In the genomic region with DNA sequence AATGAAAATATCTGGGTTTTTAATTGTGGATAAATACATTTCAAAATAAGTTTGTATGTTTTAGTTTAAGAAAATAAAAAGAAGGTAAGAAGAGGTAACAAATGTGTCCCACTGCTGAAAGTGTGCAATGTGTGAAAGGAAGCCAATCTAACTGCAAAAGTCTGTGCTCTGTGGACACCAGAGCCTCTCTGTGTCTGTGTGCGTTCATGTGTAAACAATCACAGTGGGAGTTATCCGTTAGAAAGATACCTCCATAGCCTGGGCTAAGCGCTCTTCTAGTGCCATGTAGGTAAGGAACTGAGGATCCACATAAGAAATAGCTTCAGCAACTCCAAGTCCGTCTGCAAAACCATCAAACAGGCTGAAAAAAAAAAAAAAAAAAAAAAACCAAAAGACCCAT, we compare ENCODE assay signal across 22 mouse cellular contexts. TPM values are rescaled to one million over a fixed set of nuclear protein-coding genes. Genes with fewer than 3 reads are reported as not detected.
DNase-seq lines count a peak whose midpoint lies in the region; ATAC-seq and TF ChIP-seq lines count a peak whose summit lies in the region.
"Had no signal": no experiment of that assay in that cellular context is flagged by ENCODE, and none has a peak within 500 bp of the region (broad histone marks: within the 10 kb centered on the region; RNA-seq: fewer than 3 reads in every experiment).

No protein-coding gene starts in this region.

- H3K4me3 ChIP-seq in forebrain, embryonic 14.5 days (ENCODE audit: low read depth, low read length) = no peak overlapping the region
- H3K4me3 ChIP-seq in forebrain, embryonic 15.5 days = no peak overlapping the region
- no peak overlapping the region for H3K4me3 ChIP-seq in midbrain, postnatal 0 days (ENCODE audit: low read depth, low read length)
- H3K4me3 ChIP-seq: embryonic facial prominence, embryonic 10.5 days; embryonic facial prominence, embryonic 13.5 days; erythroblast, embryonic 14.5 days; forebrain, embryonic 12.5 days; gastrocnemius, adult 2 months; hindbrain, embryonic 12.5 days; hindbrain, embryonic 15.5 days had no signal

- peaks cover 50% of the 10 kb centered on the region for H3K36me3 ChIP-seq in forebrain, embryonic 14.5 days (ENCODE audit: control insufficient read depth, insufficient read depth, low read length)
- H3K36me3 ChIP-seq in forebrain, embryonic 15.5 days = peaks cover 35% of the 10 kb centered on the region
- H3K36me3 ChIP-seq in midbrain, postnatal 0 days (ENCODE audit: insufficient read depth, low read length) = peaks cover 13% of the 10 kb centered on the region

- peak; percentile 34 for DNase-seq in cerebellum, adult 9-11 months
- DNase-seq in cerebellum, adult 11-12 months = no peak
- peak; percentile 7 for DNase-seq in forebrain, embryonic 14.5 days (ENCODE audit: low spot score)
- peak; percentile 38 for DNase-seq in retina, embryonic 14.5 days (ENCODE audit: low spot score)
- DNase-seq in midbrain, postnatal 0 days (ENCODE audit: low spot score) = no peak
- DNase-seq: adrenal gland, adult 2 months; adrenal gland, postnatal 14 days; forebrain, postnatal 0 days; gastrocnemius, adult 2 months; gastrocnemius, postnatal 14 days; heart, adult 11 months; kidney, adult 2 months had no signal

- H3K27me3 ChIP-seq in forebrain, embryonic 14.5 days (replicated peaks; ENCODE audit: control insufficient read depth, insufficient read depth, low read length) = no peaks in the 10 kb centered on the region
- no peaks in the 10 kb centered on the region for H3K27me3 ChIP-seq in forebrain, embryonic 15.5 days
- no peaks in the 10 kb centered on the region for H3K27me3 ChIP-seq in midbrain, postnatal 0 days (ENCODE audit: insufficient read depth, low read length)
- H3K27me3 ChIP-seq: embryonic facial prominence, embryonic 13.5 days; forebrain, embryonic 12.5 days; hindbrain, embryonic 12.5 days; hindbrain, embryonic 15.5 days had no signal

- H3K9me3 ChIP-seq in forebrain, embryonic 14.5 days (replicated peaks; ENCODE audit: control insufficient read depth, low read length) = no peaks in the 10 kb centered on the region
- no peaks in the 10 kb centered on the region for H3K9me3 ChIP-seq in forebrain, embryonic 15.5 days
- H3K9me3 ChIP-seq in midbrain, postnatal 0 days (ENCODE audit: low read length) = no peaks in the 10 kb centered on the region
- H3K9me3 ChIP-seq: embryonic facial prominence, embryonic 10.5 days; embryonic facial prominence, embryonic 13.5 days; forebrain, embryonic 12.5 days; hindbrain, embryonic 12.5 days; hindbrain, embryonic 15.5 days had no signal

- 40% methylated on average over 4 of the region's 4 CpGs for WGBS in forebrain, embryonic 14.5 days
- WGBS in forebrain, embryonic 15.5 days = 44% methylated on average over 4 of the region's 4 CpGs
- WGBS in midbrain, postnatal 0 days = 37% methylated on average over 4 of the region's 4 CpGs

- H3K4me2 ChIP-seq in forebrain, embryonic 14.5 days (ENCODE audit: low read length) = no peak overlapping the region
- no peak overlapping the region for H3K4me2 ChIP-seq in forebrain, embryonic 15.5 days (replicated peaks)
- no peak overlapping the region for H3K4me2 ChIP-seq in midbrain, postnatal 0 days (ENCODE audit: low read depth, low read length, poor library complexity, severe bottlenecking)
- H3K4me2 ChIP-seq: embryonic facial prominence, embryonic 13.5 days; forebrain, embryonic 12.5 days; heart, embryonic 11.5 days; hindbrain, embryonic 12.5 days; hindbrain, embryonic 15.5 days had no signal

- no peak for ATAC-seq in forebrain, embryonic 14.5 days
- no peak for ATAC-seq in forebrain, embryonic 15.5 days (replicated peaks)
- ATAC-seq in midbrain, postnatal 0 days (ENCODE audit: low FRiP score) = no peak
- ATAC-seq: CD4-positive, CD25-positive, alpha-beta regulatory T cell, adult 4 months; forebrain, postnatal 0 days; intestine, postnatal 0 days had no signal

- no peak for TF ChIP-seq CTCF in midbrain, postnatal 0 days (IDR thresholded peaks at IDR 0.05)

- no peaks in the 10 kb centered on the region for H3K4me1 ChIP-seq in forebrain, embryonic 14.5 days (ENCODE audit: control insufficient read depth, insufficient read depth, low read length)
- no peaks in the 10 kb centered on the region for H3K4me1 ChIP-seq in forebrain, embryonic 15.5 days
- H3K4me1 ChIP-seq in midbrain, postnatal 0 days (ENCODE audit: insufficient read depth, low read length) = no peaks in the 10 kb centered on the region
- H3K4me1 ChIP-seq: embryonic facial prominence, embryonic 10.5 days; embryonic facial prominence, embryonic 13.5 days; forebrain, embryonic 12.5 days; hindbrain, embryonic 12.5 days; hindbrain, embryonic 15.5 days had no signal

- H3K27ac ChIP-seq in forebrain, embryonic 14.5 days (ENCODE audit: low read depth, low read length) = no peak overlapping the region
- H3K27ac ChIP-seq in forebrain, embryonic 15.5 days (replicated peaks) = no peak overlapping the region
- no peak overlapping the region for H3K27ac ChIP-seq in midbrain, postnatal 0 days (ENCODE audit: low read depth, low read length)
- H3K27ac ChIP-seq: embryonic facial prominence, embryonic 10.5 days; embryonic facial prominence, embryonic 13.5 days; forebrain, embryonic 12.5 days; gastrocnemius, adult 2 months; hindbrain, embryonic 12.5 days; hindbrain, embryonic 15.5 days had no signal

- no peak overlapping the region for H3K9ac ChIP-seq in forebrain, embryonic 14.5 days (ENCODE audit: low read length)
- H3K9ac ChIP-seq in forebrain, embryonic 15.5 days (replicated peaks) = no peak overlapping the region
- H3K9ac ChIP-seq in midbrain, postnatal 0 days (replicated peaks; ENCODE audit: low read length, poor library complexity, severe bottlenecking) = no peak overlapping the region
- H3K9ac ChIP-seq: embryonic facial prominence, embryonic 13.5 days; forebrain, embryonic 12.5 days; forebrain, postnatal 0 days; hindbrain, embryonic 12.5 days; hindbrain, embryonic 15.5 days had no signal

RNA-seq across cellular contexts. Expression of gene Pja2, which starts 42.0 kb away (rescaled TPM):
- 125 and 147 TPM in 2 replicates for polyA plus RNA-seq in forebrain, embryonic 14.5 days (2014; fragmentation: Nextera tagmentation; extraction: Ambion mirVana)
- polyA plus RNA-seq in forebrain, embryonic 15.5 days (2015; fragmentation: Nextera tagmentation; extraction: Ambion mirVana) = 127 and 141 TPM in 2 replicates
- total RNA-seq in midbrain, postnatal 0 days (2014; rRNA removed) = 189 and 231 TPM in 2 replicates
- 215 and 219 TPM in 2 replicates for polyA plus RNA-seq in midbrain, postnatal 0 days (2015; fragmentation: Nextera tagmentation; extraction: Ambion mirVana)

Comparison
In these comparisons a context has a peak if more than half of its experiments do, and no peak if none do; other contexts are left out.
1. DNase-seq: peak in cerebellum, adult 9-11 months (single experiment), forebrain, embryonic 14.5 days (single experiment) and retina, embryonic 14.5 days (single experiment); none in cerebellum, adult 11-12 months (single experiment) and midbrain, postnatal 0 days (single experiment).